Mouse (Mus musculus) heart, postnatal 4 days (tissue): Measurements from ENCODE around the gene Rpp38. TPM values are rescaled to one million over a fixed set of nuclear protein-coding genes. Genes with fewer than 3 reads are reported as not detected.

Source experiments
- DNase-seq: peaks from one replicate; pipeline ENCODE4 v3.0.0; 2021
- total RNA-seq, 2 experiments: library from RNA; stranded (reverse); gene quantifications; 2 replicates each; pipeline ENCODE4 v1.2.3; 2021

Gene Rpp38
- total RNA-seq, 2 experiments from 2014 or later: 6.7 to 7.2 TPM

- no peak for DNase-seq
Measured at GRCm38 (mm10) chr2:3285709-3286108, 46.7 kb downstream of the Rpp38 start.

- DNase-seq: peak; percentile 7
Measured at GRCm38 (mm10) chr2:3285181-3285530, 47.3 kb downstream of the Rpp38 start.

GRCm38 (mm10) chr2:3284473-3285180, 47.8 kb downstream of the Rpp38 start:
- DNase-seq: peak; percentile 63

- DNase-seq: peak; percentile 99
Measured at GRCm38 (mm10) chr2:3283602-3284472, 48.6 kb downstream of the Rpp38 start, which contains the start of gene Nmt2. Gene Nmt2 (plus strand): TSS chr2:3284212.

GRCm38 (mm10) chr2:3282866-3283601, 49.4 kb downstream of the Rpp38 start:
- DNase-seq: peak; percentile 6

- DNase-seq: no peak
Measured at GRCm38 (mm10) chr2:3281311-3281710, 51.1 kb downstream of the Rpp38 start.

Other genes with a start within 250 kb of the Rpp38 start
- gene Fam171a1, start 218.4 kb downstream of the Rpp38 start, total RNA-seq: 10 to 100 TPM; 36.0 to 36.5 TPM
- 10 to 100 TPM; 19.2 to 19.9 TPM for gene Nmt2, start 48.4 kb downstream of the Rpp38 start, total RNA-seq
- under 1 TPM in 1 of 2 experiments, not detected in 1; 0.56 TPM for gene Acbd7, start 3.5 kb upstream of the Rpp38 start, total RNA-seq
- not detected for gene Olah, start 64.6 kb upstream of the Rpp38 start, total RNA-seq
- gene Meig1, start 90.0 kb upstream of the Rpp38 start, total RNA-seq: not detected
- gene Dclre1c, start 91.5 kb upstream of the Rpp38 start, total RNA-seq: 1 to 10 TPM; 3.4 to 3.5 TPM
- gene Suv39h2, start 142.4 kb upstream of the Rpp38 start, total RNA-seq: 1 to 10 TPM; 3.1 to 3.6 TPM
- 1 to 10 TPM; 3.6 to 4.2 TPM for gene Gm45902, start 180.1 kb upstream of the Rpp38 start, total RNA-seq
- gene Hspa14, start 180.2 kb upstream of the Rpp38 start, total RNA-seq: 10 to 100 TPM; 49.4 to 50.4 TPM
- gene Cdnf, start 180.4 kb upstream of the Rpp38 start, total RNA-seq: 1 to 10 TPM; 2.0 to 3.4 TPM
- 10 to 100 TPM; 24.3 to 32.0 TPM for gene Fam107b, start 237.8 kb upstream of the Rpp38 start, total RNA-seq